Mouse (Mus musculus) liver, embryonic 14.5 days (tissue): ENCODE measurements around the gene Gm42715. TPM values are rescaled to one million over a fixed set of nuclear protein-coding genes. Genes with fewer than 3 reads are reported as not detected.
A peak's percentile ranks its signal among the peaks of the same experiment; 100 is the strongest.

Experiments
- ATAC-seq: fragments of 200-750 bp; cut with Nextera tagmentation; 2 replicates; pipeline ENCODE4 v1.8.0; 2017; ENCODE audit warnings: moderate number of reproducible peaks, mild to moderate bottlenecking, moderate library complexity; ENCODE audit not compliant: insufficient read depth
- DNase-seq, 3 experiments: peaks; one replicate each; pipeline ENCODE4 v3.0.0-alpha.2; 2012 to 2013; ENCODE audit warnings: low read depth in 3 of 3, low spot score in 3 of 3
- H3K27ac ChIP-seq: fragments of 300-500 bp; sonication (generic); 2 replicates; pipeline ENCODE4 v1.5.1; 2014; ENCODE audit warnings: moderate library complexity, mild to moderate bottlenecking, control low read depth, inconsistent platforms
- H3K27me3 ChIP-seq: fragments of 300-500 bp; sonication (generic); 2 replicates; pipeline ENCODE4 v1.6.1; 2014; ENCODE audit warnings: mild to moderate bottlenecking, low read length, moderate library complexity; ENCODE audit not compliant: control insufficient read depth, insufficient read depth
- H3K36me3 ChIP-seq: fragments of 300-500 bp; sonication (generic); replicated peaks from 2 replicates; pipeline ENCODE4 v1.6.1; 2014; ENCODE audit warnings: low read depth; ENCODE audit not compliant: control insufficient read depth, insufficient read depth
- H3K4me1 ChIP-seq, 2 experiments: fragments of 200-500 bp in 1 of 2; fragments of 300-500 bp in 1 of 2; sonication (generic) in 1 of 2; replicated peaks; 2 replicates each; pipeline ENCODE4 v1.6.1; 2012 to 2014; ENCODE audit warnings: antibody characterized with exemption in 1 of 2, inconsistent platforms in 1 of 2, low read length in 1 of 2; ENCODE audit not compliant: control insufficient read depth in 2 of 2, insufficient read depth in 2 of 2
- H3K4me2 ChIP-seq: fragments of 300-500 bp; sonication (generic); 2 replicates; pipeline ENCODE4 v1.6.1; 2014; ENCODE audit warnings: low read depth, mild to moderate bottlenecking, control low read depth, moderate library complexity
- H3K4me3 ChIP-seq, 2 experiments: fragments of 200-500 bp in 1 of 2; fragments of 300-500 bp in 1 of 2; sonication (generic) in 1 of 2; 2 replicates each; pipeline ENCODE4 v1.5.1; 2012 to 2014; ENCODE audit warnings: low read depth in 2 of 2, low read length in 2 of 2, mild to moderate bottlenecking in 2 of 2, control low read depth in 1 of 2, inconsistent platforms in 1 of 2, moderate library complexity in 1 of 2; ENCODE audit not compliant: insufficient read depth in 1 of 2
- H3K9ac ChIP-seq: fragments of 300-500 bp; sonication (generic); replicated peaks from 2 replicates; pipeline ENCODE4 v1.6.1; 2014; ENCODE audit warnings: mild to moderate bottlenecking, control low read depth, moderate library complexity
- H3K9me3 ChIP-seq: fragments of 300-500 bp; sonication (generic); 2 replicates; pipeline ENCODE4 v1.6.1; 2016; ENCODE audit warnings: low read length, mixed read lengths; ENCODE audit not compliant: control insufficient read depth
- CTCF ChIP-seq: IDR thresholded peaks from 2 replicates; pipeline ENCODE4 v1.5.1; 2016; ENCODE audit warnings: antibody characterized with exemption, low read depth, control low read depth
- EP300 ChIP-seq: IDR thresholded peaks from 2 replicates; pipeline ENCODE4 v1.6.1; 2016; ENCODE audit warnings: antibody characterized with exemption, low read depth
- WGBS: fragments of 180-500 bp; shearing (Covaris S2); extraction: QIAGEN DNeasy Blood & Tissue Kit; methylation state at CpG from one replicate; pipeline ENCODE4 v1.1.7; 2014; ENCODE audit not compliant: insufficient replicate concordance; 5-methylcytosine and 5-hydroxymethylcytosine counted together
- polyA plus RNA-seq, 2 experiments: library from polyadenylated mRNA; depleted of rRNA in 1 of 2; stranded (reverse) in 1 of 2; unstranded in 1 of 2; fragments of >200 nt; fragmentation: Nextera tagmentation in 1 of 2; extraction: Ambion mirVana in 1 of 2; gene quantifications; 2 replicates each; pipeline versions ENCODE4 v1.2.1 to v1.2.3; 2012 to 2014

Gene Gm42715
- polyA plus RNA-seq, 2 experiments, result 4.7 to 6.0 TPM

DNA sequence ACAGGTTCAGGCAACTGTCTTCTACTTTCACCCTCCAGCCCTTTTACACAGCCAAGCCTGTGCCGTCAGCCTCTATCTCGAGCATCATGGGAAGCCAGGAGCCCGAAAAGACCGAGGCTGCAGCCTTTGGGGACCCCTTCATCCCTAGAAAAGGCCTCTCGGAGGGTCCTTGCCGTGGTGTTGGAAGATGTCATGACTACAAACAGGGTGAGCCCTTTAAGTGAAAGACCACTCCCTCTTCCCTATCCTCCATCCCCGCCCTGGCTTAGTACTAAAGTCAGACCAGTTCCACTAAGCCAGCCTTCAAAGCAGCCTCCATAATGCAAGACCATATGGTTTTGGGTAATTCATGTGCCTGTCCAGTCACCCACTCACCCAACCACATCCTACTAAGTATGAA lies 47.3 kb upstream of the Gm42715 start:
- peak overlapping the region; percentile 93 to 99 for H3K4me3 ChIP-seq
- H3K27me3 ChIP-seq, result no peaks in the 10 kb centered on the region
- peak overlapping the region; percentile 94 for H3K27ac ChIP-seq
- H3K9ac ChIP-seq, result peak overlapping the region; percentile 95
- no peaks in the 10 kb centered on the region; the same call in 1 of the 2 replicates for H3K9me3 ChIP-seq
- H3K4me1 ChIP-seq, result peaks cover 20 to 21% of the 10 kb centered on the region in 2 experiments
- no peak for TF ChIP-seq EP300
- WGBS, result 4% methylated on average over 7 of the region's 7 CpGs
- no peak for ATAC-seq
- DNase-seq, result no peak
- H3K36me3 ChIP-seq, result peaks cover 39% of the 10 kb centered on the region
- peak overlapping the region; percentile 89 for H3K4me2 ChIP-seq

DNA sequence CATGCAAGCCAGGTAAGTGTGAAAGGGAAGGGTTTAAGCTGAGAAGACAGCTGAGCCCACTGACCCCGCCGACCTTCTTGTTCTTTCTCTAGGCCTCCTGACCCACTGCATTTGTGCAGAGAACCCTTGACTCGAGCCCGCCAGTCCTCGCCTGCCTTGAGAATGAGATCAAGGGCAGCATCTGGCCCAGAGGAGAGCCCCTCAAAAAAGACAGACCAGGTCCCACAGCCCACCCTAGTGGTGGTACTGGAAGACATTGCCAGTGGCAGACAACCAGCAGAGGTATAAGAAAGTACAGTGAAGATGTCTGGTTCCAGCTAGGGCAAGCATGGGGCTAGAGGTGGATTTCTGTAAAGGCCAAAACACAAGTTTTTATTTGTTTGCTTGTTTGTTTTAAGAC lies 45.7 kb upstream of the Gm42715 start:
- TF ChIP-seq CTCF (peak; percentile 31; the same call in 1 of the 2 replicates), EP300 (no peak)
- no peak for DNase-seq
- 87% methylated on average over 5 of the region's 5 CpGs for WGBS
- Histone ChIP-seq H3K4me3 (no peak overlapping the region), H3K27me3 (no peaks in the 10 kb centered on the region), H3K36me3 (peaks cover 37% of the 10 kb centered on the region), H3K4me1 (peaks cover 23 to 24% of the 10 kb centered on the region in 2 experiments), H3K9me3 (no peaks in the 10 kb centered on the region), H3K9ac (no peak overlapping the region), H3K27ac (no peak overlapping the region), H3K4me2 (no peak overlapping the region)
- ATAC-seq, result no peak

DNA sequence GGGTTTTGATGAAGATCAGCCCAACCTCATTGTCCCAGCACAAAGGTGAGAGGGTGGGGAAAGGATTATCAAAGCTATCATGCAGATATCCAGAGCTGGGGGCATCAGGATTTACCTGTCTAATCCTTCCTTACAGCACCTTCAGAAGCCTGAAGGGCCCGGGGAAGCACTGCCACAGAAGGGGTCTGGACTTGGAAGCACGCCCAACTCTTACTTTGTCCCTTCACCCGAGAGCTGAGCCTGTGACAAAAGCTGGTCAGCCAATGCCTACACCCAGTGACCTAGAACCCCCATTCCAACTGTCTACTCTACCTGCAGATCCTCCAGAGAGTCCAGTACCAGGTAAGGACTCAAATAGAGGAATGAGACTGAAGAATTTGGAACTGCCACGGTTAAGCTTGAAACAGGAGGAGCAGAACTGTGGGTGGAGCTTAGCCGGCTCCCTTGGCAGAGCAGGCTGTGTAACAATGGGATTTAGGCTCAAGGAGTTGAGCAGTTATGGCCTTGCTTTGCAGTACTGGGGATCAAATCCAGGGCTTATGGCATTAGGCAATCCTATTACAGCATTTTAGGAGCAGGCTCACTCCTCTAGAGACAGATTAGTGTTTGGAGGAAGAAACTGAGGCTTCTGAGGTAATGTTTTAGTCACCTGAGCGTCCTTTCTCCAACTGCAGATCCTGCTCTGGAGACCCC lies 44.9 kb upstream of the Gm42715 start:
- ATAC-seq, result no peak

DNA sequence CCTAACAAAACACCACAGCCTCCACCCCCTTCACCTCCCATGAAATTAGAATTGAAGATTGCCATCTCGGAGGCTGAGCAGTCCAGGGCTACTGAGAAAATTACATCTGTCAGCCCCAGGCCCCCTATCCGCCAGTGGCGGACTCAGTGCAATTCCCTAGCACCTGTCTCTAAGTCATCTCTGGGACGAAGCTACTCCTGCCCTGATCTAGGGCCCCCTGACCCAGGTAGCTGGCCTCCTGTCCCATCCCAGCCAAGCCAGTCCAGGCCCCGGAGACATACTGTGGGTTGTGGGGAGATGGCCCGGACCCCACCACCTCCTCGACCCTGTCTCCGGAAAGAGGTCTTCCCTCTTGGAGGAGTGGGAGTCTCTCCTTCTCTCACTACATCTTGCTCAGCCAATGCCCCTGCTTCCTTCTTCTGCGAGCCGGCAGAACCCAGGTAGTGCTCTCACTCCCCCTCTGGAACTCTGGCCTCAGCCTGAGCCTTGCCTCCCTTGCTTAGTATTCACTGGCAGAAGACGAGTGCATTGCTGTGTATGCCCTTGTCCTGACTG lies 44.1 kb upstream of the Gm42715 start:
- H3K9ac ChIP-seq, result no peak overlapping the region
- no peak overlapping the region for H3K4me2 ChIP-seq
- H3K36me3 ChIP-seq, result peaks cover 37% of the 10 kb centered on the region
- H3K4me1 ChIP-seq, result peaks cover 22 to 26% of the 10 kb centered on the region in 2 experiments
- WGBS, result 86% methylated on average over 11 of the region's 11 CpGs
- H3K27ac ChIP-seq, result no peak overlapping the region
- DNase-seq (no peak), ATAC-seq (no peak)
- TF ChIP-seq EP300 (no peak), CTCF (no peak)
- no peaks in the 10 kb centered on the region for H3K27me3 ChIP-seq
- H3K9me3 ChIP-seq, result no peaks in the 10 kb centered on the region
- no peak overlapping the region for H3K4me3 ChIP-seq

More for the DNA sequence above, 44.9 kb upstream of the Gm42715 start:
- peaks cover 37% of the 10 kb centered on the region for H3K36me3 ChIP-seq
- H3K4me2 ChIP-seq, result no peak overlapping the region
- no peak overlapping the region for H3K27ac ChIP-seq
- peaks cover 22 to 24% of the 10 kb centered on the region in 2 experiments for H3K4me1 ChIP-seq
- H3K9me3 ChIP-seq, result no peaks in the 10 kb centered on the region
- 83% methylated on average over 6 of the region's 6 CpGs for WGBS
- no peak overlapping the region for H3K4me3 ChIP-seq
- H3K27me3 ChIP-seq, result no peaks in the 10 kb centered on the region
- H3K9ac ChIP-seq, result no peak overlapping the region
- no peak for DNase-seq
- no peak for TF ChIP-seq CTCF

DNA sequence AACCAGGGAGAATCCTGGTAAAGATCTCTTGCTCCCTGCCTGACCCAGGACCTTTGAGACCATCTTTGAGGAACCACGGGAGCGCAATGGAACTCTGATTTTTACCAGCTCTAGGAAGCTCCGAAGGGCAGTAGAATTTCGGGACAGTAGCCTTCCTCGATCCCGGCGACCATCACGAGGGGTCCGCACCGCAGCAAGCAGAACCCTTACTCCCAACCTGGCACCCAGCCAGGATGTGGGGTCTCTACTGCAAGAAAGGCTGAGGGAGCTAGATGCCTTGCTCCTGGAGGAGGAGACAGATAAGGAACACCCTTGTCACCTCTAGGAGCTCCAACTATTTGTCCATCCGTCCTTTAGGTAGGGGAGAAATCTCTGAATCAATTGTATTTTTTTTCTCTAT lies 43.0 kb upstream of the Gm42715 start:
- H3K36me3 ChIP-seq, result peaks cover 40% of the 10 kb centered on the region
- DNase-seq, result no peak
- H3K27me3 ChIP-seq, result no peaks in the 10 kb centered on the region
- no peak overlapping the region for H3K27ac ChIP-seq
- TF ChIP-seq CTCF (no peak), EP300 (no peak)
- 92% methylated on average over 11 of the region's 11 CpGs for WGBS
- H3K4me2 ChIP-seq, result peak overlapping the region; percentile 97
- H3K9me3 ChIP-seq, result no peaks in the 10 kb centered on the region
- H3K4me1 ChIP-seq, result peaks cover 30 to 33% of the 10 kb centered on the region in 2 experiments
- H3K4me3 ChIP-seq, result peak overlapping the region in 1 of 2 experiments; percentile 100; a peak in 1 of 4 replicates
- H3K9ac ChIP-seq, result no peak overlapping the region
- no peak for ATAC-seq
